Mouse (Mus musculus): ENCODE measurements around the gene Adamtsl3.

Gene Adamtsl3

DNA sequence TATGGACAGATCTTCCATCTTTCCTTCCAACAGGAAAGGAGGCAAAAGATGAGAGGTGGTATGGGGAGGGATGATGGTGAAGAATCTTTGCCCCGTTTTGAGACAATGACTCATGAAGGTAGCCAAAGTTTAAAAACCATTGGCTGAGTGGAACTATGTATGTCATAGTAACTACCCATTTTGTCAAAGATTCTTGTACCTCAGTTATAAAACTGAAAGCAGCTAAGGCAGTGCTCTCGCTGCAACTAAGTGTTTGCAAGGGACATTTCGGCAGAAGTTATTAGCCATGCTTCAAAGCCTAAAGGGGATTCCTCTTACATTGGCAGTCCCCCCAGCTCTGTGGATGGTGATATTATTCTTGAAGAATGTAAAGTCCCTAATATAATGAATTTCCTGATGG is 311.7 kb downstream of the Adamtsl3 start:
- in situ Hi-C loops (cut with MboI, MseI) = no loop called here

DNA sequence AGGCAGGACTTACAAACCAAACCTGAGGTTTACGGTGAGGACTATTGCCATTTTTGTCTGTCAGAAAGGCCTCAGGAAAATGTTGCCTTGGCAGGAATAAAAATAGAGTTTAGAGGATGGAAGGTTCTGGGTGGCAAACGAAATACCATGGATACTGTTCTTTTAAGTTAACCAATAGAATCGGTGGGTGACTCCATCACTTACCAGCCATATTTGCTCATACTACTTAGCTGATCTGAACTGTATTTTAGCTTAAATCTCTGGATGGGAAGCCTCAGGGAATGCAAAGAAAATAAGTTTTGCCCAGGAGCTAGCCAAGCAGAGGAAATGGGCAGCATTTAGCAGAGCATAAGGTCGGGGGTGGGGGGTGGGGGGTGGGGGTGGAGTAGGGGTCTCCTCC is 312.4 kb downstream of the Adamtsl3 start:
- in situ Hi-C loops (cut with MboI, MseI) = no loop called here

DNA sequence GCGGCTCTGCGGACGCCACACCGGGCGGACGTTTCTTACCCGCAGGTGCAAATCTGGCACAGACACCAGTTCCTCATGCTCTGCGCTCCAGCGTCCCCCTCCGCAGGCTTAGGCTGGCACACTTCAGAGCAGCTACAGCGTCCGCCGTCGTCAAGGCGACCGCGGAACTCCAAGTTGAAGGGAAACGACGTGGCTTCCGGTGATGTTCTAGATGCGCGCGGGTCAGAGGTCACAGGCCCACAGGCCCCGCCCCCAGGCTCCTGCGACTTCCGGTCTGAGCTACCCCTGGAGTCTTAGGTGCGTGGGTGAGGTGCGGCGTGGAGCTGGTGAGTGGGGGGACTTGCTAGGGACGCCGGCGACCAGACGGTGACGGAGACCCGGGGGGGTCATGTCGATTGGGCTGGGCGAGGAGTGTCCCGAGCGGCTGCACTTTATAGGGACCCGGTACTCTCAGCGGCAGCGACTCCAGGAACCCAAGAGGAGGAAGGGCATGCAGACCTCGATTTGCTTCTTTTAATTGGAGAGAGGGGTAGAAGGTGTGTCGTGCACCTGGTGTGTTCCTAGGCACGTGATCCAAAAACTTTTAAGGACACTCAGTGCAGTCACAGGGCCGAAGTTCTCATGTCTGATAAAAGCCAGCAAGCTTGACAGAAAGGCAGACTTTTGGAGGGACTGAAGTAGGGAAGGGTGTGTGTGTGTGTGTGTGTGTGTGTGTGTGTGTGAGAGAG is 313.0 kb downstream of the Adamtsl3 start, which contains the start of the genes Saxo2 and Efl1:
Saxo2 (minus strand) TSS at position 176 of the 728 bp plus-strand sequence.
Efl1 (plus strand) TSS at position 262 of the 728 bp plus-strand sequence.
- in situ Hi-C loops (cut with MboI, MseI) = no loop called here

DNA sequence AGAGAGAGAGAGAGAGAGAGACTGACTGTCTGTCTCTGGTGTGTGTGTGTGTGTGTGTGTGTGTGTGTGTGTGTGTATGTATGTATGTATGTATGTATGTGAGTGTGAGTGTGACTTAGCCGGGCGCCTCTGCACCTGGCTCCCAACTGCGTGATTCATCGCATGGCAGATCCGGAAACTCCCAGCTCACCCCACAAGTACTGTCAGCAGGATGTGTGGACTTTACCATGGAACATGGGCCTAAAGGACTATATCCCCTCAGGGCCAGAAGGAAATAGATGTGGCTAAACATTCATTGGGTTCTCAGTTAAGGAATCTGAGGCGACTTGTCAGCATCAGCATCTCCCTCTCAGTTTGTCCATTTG is 313.6 kb downstream of the Adamtsl3 start:
- in situ Hi-C loops (cut with MboI, MseI) = no loop called here
